11 mouse cellular contexts compared by ENCODE assay signal in genomic region chr2:29632168-29632662, GRCm38 (mm10). TPM values are rescaled to one million over a fixed set of nuclear protein-coding genes. Genes with fewer than 3 reads are reported as not detected.
DNase-seq lines count a peak whose midpoint lies in the region; ATAC-seq and TF ChIP-seq lines count a peak whose summit lies in the region.
"Had no signal": no experiment of that assay in that cellular context is flagged by ENCODE, and none has a peak within 500 bp of the region (broad histone marks: within the 10 kb centered on the region; RNA-seq: fewer than 3 reads in every experiment).

No protein-coding gene starts in this region.

- no peak for TF ChIP-seq POLR2A in bone marrow, adult 2 months (IDR thresholded peaks at IDR 0.05; ENCODE audit: borderline replicate concordance, control insufficient read depth, low read depth, low read length)

- peak overlapping the region; percentile 88; the same call in 1 of the 2 replicates for H3K27ac ChIP-seq in lung, embryonic 15.5 days
- H3K27ac ChIP-seq in bone marrow, adult 2 months (ENCODE audit: control insufficient read depth, insufficient read depth, low read depth, low read length, poor library complexity): peak overlapping the region; percentile 37; the same call in 1 of the 2 replicates
- H3K27ac ChIP-seq in midbrain, embryonic 10.5 days (replicated peaks): no peak overlapping the region

- no peaks in the 10 kb centered on the region for H3K36me3 ChIP-seq in lung, embryonic 15.5 days
- H3K36me3 ChIP-seq in midbrain, embryonic 10.5 days: peaks cover 36% of the 10 kb centered on the region
- H3K36me3 ChIP-seq: embryonic facial prominence, embryonic 15.5 days had no signal

- no peak for DNase-seq in lung, adult 18-20 months
- DNase-seq in CD4-positive, CD25-positive, alpha-beta regulatory T cell, adult 2 months (ENCODE audit: low read depth, low spot score): peak; percentile 63
- no peak for DNase-seq in cerebellum, postnatal 14 days
- no peak for DNase-seq in adrenal gland, postnatal 4 days (ENCODE audit: low spot score in 2 of 2)
- no peak for DNase-seq in midbrain, embryonic 10.5 days (ENCODE audit: low spot score)
- DNase-seq: left cerebral cortex, postnatal 4 days; midbrain, embryonic 14.5 days had no signal

- no peak for TF ChIP-seq CTCF in bone marrow, adult 2 months (IDR thresholded peaks at IDR 0.05; ENCODE audit: control insufficient read depth, insufficient read depth, low read length)

- H3K27me3 ChIP-seq in lung, embryonic 15.5 days: no peaks in the 10 kb centered on the region
- no peaks in the 10 kb centered on the region for H3K27me3 ChIP-seq in midbrain, embryonic 10.5 days (ENCODE audit: low read depth, poor library complexity, severe bottlenecking)
- H3K27me3 ChIP-seq: embryonic facial prominence, embryonic 15.5 days had no signal

- WGBS in lung, embryonic 15.5 days: 58% methylated on average over 3 of the region's 3 CpGs
- WGBS in bone marrow, adult 2 months: 29% methylated on average over 3 of the region's 3 CpGs
- 92% methylated on average over 3 of the region's 3 CpGs for WGBS in midbrain, embryonic 10.5 days

- H3K4me1 ChIP-seq in lung, embryonic 15.5 days: peaks cover 43% of the 10 kb centered on the region
- peaks cover 13% of the 10 kb centered on the region for H3K4me1 ChIP-seq in bone marrow, adult 2 months (ENCODE audit: control insufficient read depth, insufficient read depth, low read length)
- H3K4me1 ChIP-seq in midbrain, embryonic 10.5 days: peaks cover 15% of the 10 kb centered on the region; the same call in 1 of the 2 replicates

- no peak overlapping the region for H3K4me2 ChIP-seq in lung, embryonic 15.5 days
- H3K4me2 ChIP-seq: embryonic facial prominence, embryonic 15.5 days had no signal

- H3K4me3 ChIP-seq in lung, embryonic 15.5 days: no peak overlapping the region
- H3K4me3 ChIP-seq in bone marrow, adult 2 months (replicated peaks; ENCODE audit: control insufficient read depth, low read depth, low read length): no peak overlapping the region
- H3K4me3 ChIP-seq in midbrain, embryonic 10.5 days: no peak overlapping the region
- H3K4me3 ChIP-seq: embryonic facial prominence, embryonic 15.5 days had no signal

- ATAC-seq in lung, embryonic 15.5 days (ENCODE audit: borderline replicate concordance, extremely low read depth, low FRiP score, low TSS enrichment): no peak
- ATAC-seq in megakaryocyte progenitor cell, adult 5-6 weeks (replicated peaks; ENCODE audit: poor library complexity): peak; percentile 61

- no peaks in the 10 kb centered on the region for H3K9me3 ChIP-seq in lung, embryonic 15.5 days
- no peaks in the 10 kb centered on the region for H3K9me3 ChIP-seq in midbrain, embryonic 10.5 days (replicated peaks)
- H3K9me3 ChIP-seq: embryonic facial prominence, embryonic 15.5 days had no signal

- H3K9ac ChIP-seq in lung, embryonic 15.5 days: no peak overlapping the region
- H3K9ac ChIP-seq: embryonic facial prominence, embryonic 15.5 days had no signal

RNA-seq across cellular contexts. Expression of gene Rapgef1, which starts 12.7 kb away (rescaled TPM):
- polyA plus RNA-seq in lung, embryonic 15.5 days (2015; fragmentation: Nextera tagmentation; extraction: Ambion mirVana): 14.2 and 15.0 TPM in 2 replicates
- polyA plus RNA-seq in bone marrow, adult 2 months (2011; ENCODE audit: insufficient read depth, insufficient read length, low replicate concordance, missing spikeins): 17.6 and 23.4 TPM in 2 replicates
- total RNA-seq in megakaryocyte progenitor cell, adult 5-6 weeks (2015): 19.4 and 21.7 TPM in 2 replicates
- 22.9 and 24.9 TPM in 2 replicates for total RNA-seq in megakaryocyte progenitor cell, adult 5-6 weeks (2017)
- total RNA-seq in adrenal gland, postnatal 4 days (2021): 10 to 100 TPM; 64.6 to 65.1 TPM
- polyA plus RNA-seq in midbrain, embryonic 10.5 days (2016; fragmentation: Nextera tagmentation; extraction: Ambion mirVana): 14.4 and 15.4 TPM in 2 replicates
